Mouse (Mus musculus) erythroblast, embryonic 14.5 days (primary cell): Measurements from ENCODE around the gene Adamtsl4. TPM values are rescaled to one million over a fixed set of nuclear protein-coding genes. Genes with fewer than 3 reads are reported as not detected.

Source experiments
- H3K27me3 ChIP-seq: 2 replicates; pipeline ENCODE4 v1.6.1; 2012; ENCODE audit warnings: inconsistent platforms; ENCODE audit not compliant: control insufficient read depth
- H3K36me3 ChIP-seq: 2 replicates; pipeline ENCODE4 v1.6.1; 2012; ENCODE audit warnings: mild to moderate bottlenecking, inconsistent platforms; ENCODE audit not compliant: control insufficient read depth
- H3K4me1 ChIP-seq: 2 replicates; pipeline ENCODE4 v1.6.1; 2012; ENCODE audit warnings: inconsistent platforms; ENCODE audit not compliant: control insufficient read depth
- H3K4me3 ChIP-seq: replicated peaks from 2 replicates; pipeline ENCODE3; 2012; ENCODE audit warnings: moderate library complexity, mild to moderate bottlenecking, inconsistent platforms
- H3K9me3 ChIP-seq: 2 replicates; pipeline ENCODE4 v1.6.1; 2012; ENCODE audit warnings: low read length, inconsistent platforms, mixed read lengths; ENCODE audit not compliant: control insufficient read depth
- GATA1 ChIP-seq: IDR thresholded peaks from 2 replicates; pipeline ENCODE4 v1.6.1; 2012; ENCODE audit warnings: low read length, inconsistent platforms, mixed read lengths
- TAL1 ChIP-seq: IDR thresholded peaks from 3 replicates; pipeline ENCODE4 v1.6.1; 2012; ENCODE audit warnings: low read length, inconsistent platforms, mixed read lengths
- polyA plus RNA-seq: library from polyadenylated mRNA; stranded (reverse); fragments of >175 nt; gene quantifications from 2 replicates; pipeline ENCODE4 v1.2.3, GENCODE M21; 2012

Adamtsl4 gene
- polyA plus RNA-seq, 1 experiment: 0.22 TPM

DNA sequence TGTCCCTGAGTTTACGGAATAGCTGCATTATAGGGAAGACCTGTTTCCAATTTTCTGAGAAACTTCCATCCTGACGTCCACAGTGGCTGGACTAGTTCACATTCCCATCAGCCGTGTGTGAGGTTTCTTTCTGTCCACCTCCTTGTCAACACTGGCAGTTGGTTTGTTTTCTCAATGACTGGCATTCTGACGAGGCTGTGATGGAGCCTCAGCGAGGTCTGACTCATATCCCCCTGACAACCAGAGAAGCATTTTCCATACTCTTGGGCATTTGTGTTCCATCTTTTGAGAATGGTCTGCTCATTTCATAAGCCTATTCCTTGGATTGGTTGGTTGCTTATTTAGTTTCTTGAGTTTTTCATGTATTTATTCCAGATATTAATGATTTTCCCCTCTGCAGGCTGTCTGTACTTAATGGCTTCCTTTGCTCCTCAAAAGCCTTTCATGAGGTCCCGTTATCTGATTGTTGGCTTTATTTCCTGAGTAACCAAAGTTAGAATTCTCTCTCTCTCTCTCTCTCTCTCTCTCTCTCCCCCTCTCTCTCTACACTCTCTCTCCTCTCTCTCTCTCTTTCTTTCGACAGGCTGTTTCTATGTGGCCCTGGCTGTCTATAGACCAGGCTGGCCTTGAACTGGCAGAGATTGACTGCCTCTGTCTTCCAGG, 39.1 kb upstream of the Adamtsl4 start:
- no peaks in the 10 kb centered on the region for H3K4me1 ChIP-seq
- H3K27me3 ChIP-seq: no peaks in the 10 kb centered on the region
- no peak overlapping the region for H3K4me3 ChIP-seq
- H3K9me3 ChIP-seq: no peaks in the 10 kb centered on the region
- H3K36me3 ChIP-seq: no peaks in the 10 kb centered on the region
- TF ChIP-seq TAL1: no peak
- TF ChIP-seq GATA1: no peak

DNA sequence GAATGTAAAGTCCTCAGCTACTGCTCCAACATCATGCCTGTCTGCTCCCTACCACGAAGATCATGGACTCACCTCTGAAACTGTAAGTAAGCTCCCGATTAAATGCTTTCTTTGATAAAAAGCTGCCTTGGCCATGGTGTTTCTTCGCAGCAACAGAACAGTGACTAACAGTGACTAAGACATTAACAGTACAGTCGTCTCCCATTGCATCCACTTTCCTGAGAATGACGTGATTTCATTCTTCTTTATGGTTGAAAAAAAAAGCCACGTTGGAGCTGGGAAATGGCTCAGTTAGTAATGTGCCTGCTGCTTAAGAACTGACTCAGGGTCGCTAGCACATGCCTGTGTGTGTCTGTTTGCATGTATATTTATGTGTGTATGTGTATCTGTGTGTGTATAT, 38.1 kb upstream of the Adamtsl4 start:
- H3K4me1 ChIP-seq: no peaks in the 10 kb centered on the region
- H3K9me3 ChIP-seq: no peaks in the 10 kb centered on the region
- no peaks in the 10 kb centered on the region for H3K27me3 ChIP-seq
- no peaks in the 10 kb centered on the region for H3K36me3 ChIP-seq
- no peak overlapping the region for H3K4me3 ChIP-seq
- TF ChIP-seq GATA1 (no peak), TAL1 (no peak)

DNA sequence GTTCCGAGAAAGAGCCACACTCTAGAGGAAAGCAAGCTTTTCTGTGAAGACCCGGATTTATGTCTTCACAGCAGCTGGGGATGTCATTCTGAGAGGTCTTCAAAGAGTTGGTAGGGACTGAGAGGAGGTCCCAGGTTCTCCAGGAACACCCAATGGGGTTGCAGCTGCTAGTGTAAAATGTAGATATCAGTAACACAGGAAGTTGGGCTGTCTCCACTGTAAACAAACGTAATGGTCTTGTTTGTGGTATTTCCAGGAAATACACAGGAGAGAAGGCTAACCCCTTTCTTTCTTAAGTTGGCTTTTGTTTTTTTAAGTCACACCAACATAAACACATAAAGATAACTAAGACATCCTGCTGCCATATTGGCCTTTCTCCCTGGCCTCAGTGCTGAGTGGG, 34.7 kb upstream of the Adamtsl4 start:
- no peak for TF ChIP-seq GATA1
- no peak for TF ChIP-seq TAL1
- no peaks in the 10 kb centered on the region for H3K36me3 ChIP-seq
- H3K9me3 ChIP-seq: no peaks in the 10 kb centered on the region
- no peaks in the 10 kb centered on the region for H3K27me3 ChIP-seq
- no peaks in the 10 kb centered on the region for H3K4me1 ChIP-seq
- no peak overlapping the region for H3K4me3 ChIP-seq

DNA sequence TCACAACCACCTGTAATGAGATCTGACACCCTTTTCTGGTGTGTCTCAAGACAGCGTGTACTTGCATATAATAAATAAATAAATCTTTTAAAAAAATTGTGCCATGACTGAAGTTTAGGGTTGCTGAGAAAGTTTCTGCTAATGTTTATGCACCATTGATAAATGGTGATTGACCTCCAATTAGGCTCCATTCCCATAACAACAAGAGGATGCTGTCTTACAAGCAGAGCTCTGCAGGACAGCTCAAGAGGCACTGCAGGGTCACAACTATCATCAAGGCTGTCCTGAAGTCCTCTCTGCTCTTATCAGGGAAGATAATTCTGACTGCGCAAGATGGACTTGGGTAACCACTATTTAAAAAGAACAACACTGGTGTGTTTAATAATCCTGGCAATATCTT, 30.4 kb upstream of the Adamtsl4 start:
- peaks cover 2% of the 10 kb centered on the region; the same call in 1 of the 2 replicates for H3K9me3 ChIP-seq
- H3K27me3 ChIP-seq: no peaks in the 10 kb centered on the region
- TF ChIP-seq TAL1 (no peak), GATA1 (no peak)
- no peak overlapping the region for H3K4me3 ChIP-seq
- H3K4me1 ChIP-seq: no peaks in the 10 kb centered on the region
- H3K36me3 ChIP-seq: no peaks in the 10 kb centered on the region

DNA sequence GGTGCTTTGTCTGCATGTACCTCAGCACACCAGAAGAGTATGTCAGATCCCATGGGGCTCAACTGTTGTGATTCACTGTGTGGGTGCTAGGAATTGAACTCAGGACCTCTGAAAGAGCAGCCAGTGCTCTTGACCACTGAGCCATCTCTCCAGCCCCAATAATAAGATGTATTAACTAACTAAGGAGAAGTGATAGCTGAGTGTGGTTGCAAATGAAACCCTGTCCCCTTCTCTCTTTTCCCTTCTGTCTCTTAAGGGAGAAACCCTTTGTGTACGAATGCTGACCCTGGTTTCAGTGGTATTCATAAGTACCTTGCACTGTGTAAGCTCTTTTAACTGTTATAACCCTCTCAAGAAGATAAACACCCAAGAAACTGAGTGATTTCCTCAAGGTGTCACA, 28.4 kb upstream of the Adamtsl4 start:
- no peak for TF ChIP-seq TAL1
- no peak for TF ChIP-seq GATA1
- no peak overlapping the region for H3K4me3 ChIP-seq
- no peaks in the 10 kb centered on the region for H3K36me3 ChIP-seq
- no peaks in the 10 kb centered on the region for H3K27me3 ChIP-seq
- peaks cover 6% of the 10 kb centered on the region for H3K9me3 ChIP-seq
- H3K4me1 ChIP-seq: no peaks in the 10 kb centered on the region

DNA sequence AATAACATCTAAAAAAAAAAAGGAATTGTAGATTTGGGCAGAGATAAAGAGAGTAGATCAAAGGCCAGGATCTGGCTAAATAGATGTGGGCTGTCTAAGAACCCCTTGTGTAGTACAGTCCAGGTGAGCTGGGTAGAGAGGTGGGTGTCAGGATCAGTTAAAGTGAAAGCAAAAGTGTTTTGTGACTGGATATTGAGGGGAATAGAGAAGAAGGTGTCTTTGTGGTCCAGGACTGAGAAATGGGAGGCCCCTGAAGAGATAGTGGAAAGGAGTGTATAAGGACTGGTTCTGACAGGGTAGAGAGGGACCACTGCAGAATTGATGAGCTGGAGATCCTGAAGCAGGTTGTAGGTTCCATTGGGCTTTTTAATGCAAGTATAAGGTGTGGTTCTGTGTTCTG, 22.2 kb upstream of the Adamtsl4 start:
- no peaks in the 10 kb centered on the region for H3K36me3 ChIP-seq
- no peaks in the 10 kb centered on the region for H3K27me3 ChIP-seq
- peaks cover 6% of the 10 kb centered on the region for H3K9me3 ChIP-seq
- no peak overlapping the region for H3K4me3 ChIP-seq
- H3K4me1 ChIP-seq: peaks cover 2% of the 10 kb centered on the region
- TF ChIP-seq GATA1 (no peak), TAL1 (no peak)

DNA sequence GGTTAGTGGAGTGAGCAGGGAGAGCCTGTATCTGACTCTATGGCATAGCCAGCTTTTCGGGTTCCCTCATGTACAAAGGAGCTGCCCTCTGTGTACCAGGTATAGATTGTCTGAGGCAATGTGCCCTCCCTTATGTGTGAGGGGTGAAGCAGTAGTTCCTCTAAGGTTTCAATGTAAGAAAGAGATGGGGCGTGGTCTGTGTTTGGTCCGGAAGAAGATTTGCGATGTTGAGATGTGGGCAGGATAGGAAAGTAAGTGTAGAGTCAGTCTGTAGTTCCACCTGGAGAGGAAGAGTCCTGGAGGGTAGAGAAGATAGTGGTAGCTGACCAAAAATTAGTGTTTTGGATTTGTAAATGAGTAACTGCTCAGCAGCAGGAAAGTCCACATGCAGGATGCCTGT, 21.3 kb upstream of the Adamtsl4 start:
- Histone ChIP-seq H3K9me3 (peaks cover 9% of the 10 kb centered on the region), H3K36me3 (no peaks in the 10 kb centered on the region), H3K4me1 (peaks cover 2% of the 10 kb centered on the region), H3K4me3 (no peak overlapping the region), H3K27me3 (no peaks in the 10 kb centered on the region)
- no peak for TF ChIP-seq TAL1
- no peak for TF ChIP-seq GATA1

DNA sequence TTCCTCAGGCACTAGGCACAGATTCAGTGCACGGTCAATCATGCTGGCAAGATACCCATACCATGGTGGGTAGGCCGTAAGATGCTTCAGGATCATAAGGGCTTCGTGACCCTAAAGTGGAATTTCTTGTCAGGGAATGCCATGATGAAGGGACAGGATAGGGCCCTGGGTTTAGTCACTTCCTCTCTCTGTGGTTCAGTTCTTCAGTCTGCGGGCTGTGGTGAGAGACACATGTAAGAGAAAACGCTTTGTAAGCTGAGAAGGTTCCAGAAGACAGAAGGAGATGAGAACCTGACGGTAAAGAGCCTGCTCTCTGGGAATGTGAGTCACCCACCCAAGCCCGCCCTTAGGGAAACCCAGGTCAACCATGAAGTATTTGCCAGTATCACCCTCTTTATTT, 19.8 kb upstream of the Adamtsl4 start:
- Histone ChIP-seq H3K36me3 (no peaks in the 10 kb centered on the region), H3K9me3 (peaks cover 3% of the 10 kb centered on the region), H3K27me3 (no peaks in the 10 kb centered on the region), H3K4me1 (peaks cover 2% of the 10 kb centered on the region), H3K4me3 (no peak overlapping the region)
- TF ChIP-seq GATA1 (no peak), TAL1 (no peak)

DNA sequence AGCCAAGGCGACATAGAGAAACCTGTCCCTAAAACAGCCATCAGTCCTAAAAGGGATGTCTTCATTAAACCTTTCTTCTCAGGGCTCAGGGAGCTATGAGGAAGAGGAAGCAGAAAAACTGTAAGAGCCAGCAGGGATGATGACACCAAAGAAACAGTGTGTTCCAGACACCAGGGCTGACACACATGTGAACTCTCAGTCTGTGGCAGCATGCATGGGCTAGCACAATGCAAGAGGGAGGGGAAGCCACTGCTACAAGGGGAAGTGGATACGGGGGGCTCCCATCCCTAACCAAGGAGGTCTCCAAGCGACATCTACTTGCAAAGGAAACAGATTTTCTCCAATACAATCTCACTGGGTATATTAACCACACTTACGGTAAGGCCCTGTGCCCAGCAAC, 18.6 kb upstream of the Adamtsl4 start:
- Histone ChIP-seq H3K4me1 (peaks cover 7% of the 10 kb centered on the region), H3K9me3 (peaks cover 3% of the 10 kb centered on the region), H3K36me3 (no peaks in the 10 kb centered on the region), H3K4me3 (no peak overlapping the region), H3K27me3 (peaks cover 5% of the 10 kb centered on the region; the same call in 1 of the 2 replicates)
- TF ChIP-seq TAL1: no peak
- no peak for TF ChIP-seq GATA1

DNA sequence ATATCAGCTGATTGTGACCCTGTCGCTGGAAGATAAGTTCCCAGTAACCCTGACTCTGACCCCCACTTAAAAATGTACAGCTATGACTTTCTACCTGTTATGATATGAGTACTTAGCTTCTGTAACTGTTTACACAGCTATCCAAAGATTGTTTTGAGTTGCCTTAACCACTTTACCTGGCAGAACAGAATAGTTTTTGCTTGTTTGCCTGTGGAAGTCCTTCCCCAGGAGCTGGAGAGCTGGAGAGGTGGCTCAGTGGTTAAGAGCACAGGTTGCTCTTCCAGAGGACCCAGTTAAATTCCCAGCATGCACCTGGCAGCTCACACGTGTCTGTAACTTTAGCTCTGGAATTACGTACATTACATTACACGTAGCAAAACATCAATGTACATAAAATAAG, 16.9 kb upstream of the Adamtsl4 start:
- Histone ChIP-seq H3K4me3 (no peak overlapping the region), H3K4me1 (peaks cover 10% of the 10 kb centered on the region), H3K27me3 (peaks cover 8% of the 10 kb centered on the region), H3K36me3 (no peaks in the 10 kb centered on the region), H3K9me3 (peaks cover 3% of the 10 kb centered on the region)
- TF ChIP-seq GATA1 (no peak), TAL1 (no peak)
